Mouse (Mus musculus) midbrain, embryonic 10.5 days (tissue): ENCODE measurements around the gene Tmem144. TPM values are rescaled to one million over a fixed set of nuclear protein-coding genes. Genes with fewer than 3 reads are reported as not detected.
"Not testable (repeated sequence)": the region's sequence is repeated elsewhere in the genome, so short reads cannot be mapped to it uniquely, and the experiment has no call there.

Experiments
- DNase-seq: peaks from one replicate; pipeline ENCODE4 v3.0.0-alpha.2; 2017; ENCODE audit warnings: low spot score
- H3K27ac ChIP-seq: fragments of 300-500 bp; sonication (generic); replicated peaks from 2 replicates; pipeline ENCODE4 v1.5.1; 2016; ENCODE audit warnings: mild to moderate bottlenecking
- H3K27me3 ChIP-seq: fragments of 300-500 bp; sonication (generic); 2 replicates; pipeline ENCODE4 v1.6.1; 2016; ENCODE audit warnings: low read depth, mild to moderate bottlenecking; ENCODE audit not compliant: poor library complexity, severe bottlenecking
- H3K36me3 ChIP-seq: fragments of 300-500 bp; sonication (generic); 2 replicates; pipeline ENCODE4 v1.6.1; 2016; ENCODE audit warnings: mild to moderate bottlenecking, moderate library complexity
- H3K4me1 ChIP-seq: fragments of 300-500 bp; sonication (generic); 2 replicates; pipeline ENCODE4 v1.6.1; 2016
- H3K4me3 ChIP-seq: fragments of 300-500 bp; sonication (generic); 2 replicates; pipeline ENCODE4 v1.5.1; 2016; ENCODE audit warnings: mild to moderate bottlenecking, moderate library complexity
- H3K9me3 ChIP-seq: fragments of 300-500 bp; sonication (generic); replicated peaks from 2 replicates; pipeline ENCODE4 v1.6.1; 2016; ENCODE audit warnings: mild to moderate bottlenecking
- WGBS: fragments of 180-500 bp; shearing (Covaris S2); methylation state at CpG from one replicate; pipeline ENCODE4 v1.1.7; 2016; 5-methylcytosine and 5-hydroxymethylcytosine counted together
- polyA plus RNA-seq: library from polyadenylated mRNA; unstranded; fragments of >200 nt; fragmentation: Nextera tagmentation; extraction: Ambion mirVana; gene quantifications from 2 replicates; pipeline ENCODE4 v1.2.1, GENCODE M21; 2016

The Tmem144 gene
- polyA plus RNA-seq, 1 experiment from 2014 or later, result 2.7 TPM

DNA sequence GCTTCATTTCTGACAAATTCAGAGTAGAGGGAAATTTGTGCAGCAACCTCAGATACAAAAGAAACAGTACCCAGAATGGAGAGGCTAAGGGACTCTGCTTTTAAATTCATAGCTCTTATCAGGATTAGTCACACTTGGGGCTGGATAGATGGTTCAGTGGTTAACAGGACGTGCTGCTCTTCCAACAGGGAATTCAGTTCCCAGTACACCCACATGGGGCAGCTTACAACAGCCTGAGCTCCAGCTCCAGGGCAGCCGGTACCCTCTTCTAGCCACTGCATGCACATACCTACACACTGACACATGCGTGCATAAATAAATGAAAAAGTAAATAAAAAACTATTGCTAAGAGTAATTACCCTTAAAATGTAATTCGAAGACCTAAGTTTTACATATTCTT lies 36.3 kb downstream of the Tmem144 start:
- WGBS, result 79% methylated on average over 4 of the region's 4 CpGs

DNA sequence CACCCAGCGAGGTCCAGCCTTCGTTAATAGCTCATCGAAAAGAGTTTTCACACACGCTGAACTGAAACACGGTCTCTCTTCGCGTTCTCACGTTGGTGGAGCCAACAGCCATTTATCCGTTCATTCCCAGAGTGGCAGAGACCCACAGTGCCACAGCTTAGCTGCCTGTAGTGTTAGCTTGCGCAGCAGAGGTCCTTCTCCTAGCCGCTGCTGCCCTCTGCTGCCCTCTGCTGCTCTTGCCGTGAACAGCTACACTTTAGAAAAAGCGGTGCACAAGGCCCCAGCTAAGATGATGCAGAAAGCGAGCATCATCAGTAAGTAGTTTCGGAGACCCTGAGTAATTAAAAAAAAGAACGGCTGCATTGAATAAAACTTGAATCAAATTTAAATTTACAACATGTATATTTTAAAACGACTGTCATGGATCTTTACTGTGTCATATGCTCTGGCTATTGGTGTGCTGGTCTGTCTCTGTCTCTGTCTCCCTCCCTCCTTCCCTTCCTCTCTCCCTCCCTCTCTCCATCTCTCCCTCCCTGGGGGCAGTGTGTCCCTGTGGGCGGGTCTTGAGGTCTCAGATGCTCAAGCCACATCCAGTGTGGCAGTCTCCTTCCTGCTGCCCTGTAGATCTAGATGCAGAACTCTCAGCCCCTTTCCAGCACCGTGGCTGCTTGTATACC lies 38.6 kb downstream of the Tmem144 start:
- Histone ChIP-seq H3K27me3 (no peaks in the 10 kb centered on the region), H3K27ac (no peak overlapping the region)
- WGBS, result 32% methylated on average over 19 of the region's 19 CpGs

More for the DNA sequence above, 36.3 kb downstream of the Tmem144 start:
- Histone ChIP-seq H3K9me3 (no peaks in the 10 kb centered on the region), H3K4me1 (no peaks in the 10 kb centered on the region), H3K27ac (no peak overlapping the region), H3K27me3 (no peaks in the 10 kb centered on the region), H3K4me3 (no peak overlapping the region), H3K36me3 (no peaks in the 10 kb centered on the region)
- no peak for DNase-seq

DNA sequence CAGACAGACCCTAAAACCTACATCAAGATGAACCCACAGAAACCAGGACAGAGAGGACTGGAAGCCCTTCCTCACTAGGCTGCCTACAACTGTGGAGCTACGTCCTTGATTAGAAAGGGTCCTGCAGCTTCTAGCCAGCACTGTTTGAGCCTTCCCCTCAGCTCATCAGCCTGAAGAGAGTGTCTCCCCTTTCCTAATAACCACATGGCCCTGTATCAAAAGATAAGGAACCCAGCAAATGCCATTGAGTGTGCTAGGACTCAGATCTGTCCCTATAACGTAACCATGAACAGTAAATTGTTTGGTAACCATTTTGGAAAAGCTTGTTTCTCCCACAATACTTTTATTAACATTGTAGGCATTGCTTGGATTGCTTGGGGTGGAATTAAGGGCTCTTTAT lies 40.5 kb downstream of the Tmem144 start:
- Histone ChIP-seq H3K4me1 (no peaks in the 10 kb centered on the region), H3K9me3 (no peaks in the 10 kb centered on the region), H3K27me3 (no peaks in the 10 kb centered on the region), H3K27ac (no peak overlapping the region), H3K4me3 (no peak overlapping the region), H3K36me3 (no peaks in the 10 kb centered on the region)
- 78% methylated on average over 2 of the region's 2 CpGs for WGBS
- DNase-seq, result no peak

More for the DNA sequence above, 38.6 kb downstream of the Tmem144 start:
- Histone ChIP-seq H3K4me3 (no peak overlapping the region), H3K4me1 (no peaks in the 10 kb centered on the region), H3K36me3 (no peaks in the 10 kb centered on the region), H3K9me3 (no peaks in the 10 kb centered on the region)
- DNase-seq, result peak; percentile 78

DNA sequence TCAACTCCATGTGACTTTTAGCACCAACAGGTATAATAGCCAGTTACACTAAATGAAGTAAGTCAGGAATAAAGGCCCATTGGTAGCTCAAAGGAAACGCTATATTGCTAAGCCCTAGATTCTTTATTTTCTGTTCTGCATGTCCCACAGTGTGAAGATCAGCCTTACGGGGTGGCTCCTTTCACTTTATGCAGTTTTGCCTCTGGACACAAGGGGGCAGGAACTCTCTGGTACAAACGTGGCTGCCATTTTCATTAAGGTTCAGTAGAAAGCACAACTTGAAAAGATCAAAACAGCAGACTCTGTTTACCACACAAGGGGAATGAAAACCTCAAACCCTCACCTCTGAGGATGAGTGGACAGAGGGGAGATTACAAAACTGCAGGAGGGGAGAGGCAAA lies 40.9 kb downstream of the Tmem144 start:
- Histone ChIP-seq H3K4me1 (no peaks in the 10 kb centered on the region), H3K27ac (no peak overlapping the region), H3K4me3 (no peak overlapping the region), H3K27me3 (no peaks in the 10 kb centered on the region), H3K36me3 (no peaks in the 10 kb centered on the region), H3K9me3 (no peaks in the 10 kb centered on the region)
- WGBS, result 51% methylated on average over 3 of the region's 3 CpGs
- DNase-seq, result no peak

DNA sequence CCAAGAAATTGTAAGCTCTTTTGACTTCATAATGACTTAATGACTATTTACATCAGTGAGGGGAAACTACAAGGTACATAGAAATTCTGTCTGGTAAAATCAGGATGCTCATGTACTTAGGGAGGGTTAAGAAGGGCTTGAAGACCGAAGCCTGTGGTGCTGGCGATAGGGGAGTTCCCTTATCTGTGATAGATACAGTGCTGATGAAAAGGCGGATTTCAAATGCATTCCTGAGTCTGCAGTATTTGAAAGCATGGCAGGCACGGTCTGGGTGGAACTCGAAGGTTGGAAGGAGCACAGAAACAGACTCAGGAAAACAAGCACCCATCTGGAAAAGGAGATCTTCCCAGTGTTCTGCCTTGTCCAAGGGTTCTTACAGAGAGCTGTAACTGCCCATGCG lies 42.0 kb downstream of the Tmem144 start:
- no peak overlapping the region for H3K27ac ChIP-seq
- no peaks in the 10 kb centered on the region for H3K36me3 ChIP-seq
- H3K27me3 ChIP-seq, result no peaks in the 10 kb centered on the region
- no peaks in the 10 kb centered on the region for H3K9me3 ChIP-seq
- no peak overlapping the region for H3K4me3 ChIP-seq
- no peak for DNase-seq
- no peaks in the 10 kb centered on the region for H3K4me1 ChIP-seq
- 79% methylated on average over 6 of the region's 6 CpGs for WGBS

DNA sequence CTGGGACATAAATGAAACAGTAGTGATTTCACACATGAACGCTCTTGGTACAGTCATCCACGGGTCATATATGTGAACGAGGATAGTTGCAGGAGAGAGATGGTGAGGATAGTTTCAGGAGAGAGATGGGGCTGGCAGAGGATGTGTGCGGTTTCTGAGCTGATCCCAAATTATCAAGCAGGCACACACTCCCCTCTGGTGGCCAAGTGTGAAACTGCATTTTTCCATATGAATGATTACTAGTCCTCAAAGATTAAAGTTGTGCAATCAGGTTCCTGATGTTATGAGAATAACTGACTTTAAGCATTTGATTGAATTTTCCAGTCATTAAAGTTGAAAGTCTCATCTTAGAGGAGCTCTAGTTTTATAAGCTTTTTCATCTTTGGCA lies 43.4 kb downstream of the Tmem144 start:
- Histone ChIP-seq H3K9me3 (no peaks in the 10 kb centered on the region), H3K27ac (no peak overlapping the region), H3K4me3 (no peak overlapping the region), H3K4me1 (no peaks in the 10 kb centered on the region), H3K36me3 (no peaks in the 10 kb centered on the region), H3K27me3 (no peaks in the 10 kb centered on the region)
- peak; percentile 72 for DNase-seq
- WGBS, result 13% methylated on average over 4 of the region's 4 CpGs

DNA sequence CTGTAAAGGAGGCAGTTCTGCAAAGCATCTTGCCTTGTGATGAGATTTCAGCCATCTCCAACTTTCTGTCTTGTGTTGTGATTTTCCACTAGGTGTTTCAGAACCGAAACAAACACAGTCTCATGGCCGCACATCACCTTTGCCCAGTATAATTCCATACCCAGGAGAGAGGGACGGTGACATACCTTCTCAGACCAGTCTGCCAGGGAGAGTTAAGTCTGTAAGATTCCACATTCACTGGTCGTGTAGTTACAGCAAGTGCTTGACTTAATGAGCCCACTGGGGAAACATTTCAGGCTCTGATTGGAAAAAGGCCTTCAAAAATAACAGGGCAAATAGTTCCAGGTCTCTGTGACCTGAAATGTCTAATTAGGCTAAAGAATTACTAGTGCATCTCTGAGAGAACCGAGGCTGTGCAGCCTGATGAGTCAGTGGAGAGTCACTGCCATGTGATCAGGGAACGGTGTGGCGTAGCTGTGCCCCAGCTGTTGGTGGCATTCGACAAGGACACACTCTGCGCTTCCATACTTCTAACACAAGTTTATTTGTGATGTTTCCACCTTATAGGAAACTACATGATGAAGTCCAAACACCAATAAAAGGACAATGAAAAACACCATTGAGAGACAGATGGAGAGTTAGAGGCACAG lies 43.9 kb downstream of the Tmem144 start:
- Histone ChIP-seq H3K9me3 (no peaks in the 10 kb centered on the region), H3K36me3 (no peaks in the 10 kb centered on the region), H3K27ac (no peak overlapping the region), H3K4me3 (no peak overlapping the region), H3K4me1 (no peaks in the 10 kb centered on the region), H3K27me3 (no peaks in the 10 kb centered on the region)
- WGBS, result 84% methylated on average over 9 of the region's 9 CpGs
- DNase-seq, result no peak

DNA sequence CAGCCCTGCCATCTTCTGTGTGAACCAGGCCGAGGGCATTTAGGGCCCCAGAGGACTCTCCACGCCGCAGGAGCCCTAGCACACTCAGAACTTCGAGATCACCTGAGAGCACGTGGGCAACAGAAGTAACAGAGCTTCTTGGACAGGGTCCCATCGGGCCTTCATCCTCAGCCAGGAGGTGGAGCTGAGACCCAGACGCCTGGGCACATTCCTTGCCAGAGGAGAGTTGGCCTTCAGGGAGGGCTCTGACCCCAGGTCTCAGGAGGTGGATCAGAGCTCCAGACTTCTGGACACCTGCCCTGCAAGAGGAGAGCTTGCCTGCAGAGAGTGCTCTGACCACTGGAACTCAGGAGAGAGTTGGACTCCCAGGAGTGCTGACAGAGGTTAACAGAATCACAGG lies 51.8 kb downstream of the Tmem144 start:
- not testable (repeated sequence) for H3K9me3 ChIP-seq, H3K27ac ChIP-seq, H3K4me3 ChIP-seq, H3K4me1 ChIP-seq, DNase-seq, H3K36me3 ChIP-seq, H3K27me3 ChIP-seq
- WGBS, result 87% methylated on average over 7 of the region's 7 CpGs

DNA sequence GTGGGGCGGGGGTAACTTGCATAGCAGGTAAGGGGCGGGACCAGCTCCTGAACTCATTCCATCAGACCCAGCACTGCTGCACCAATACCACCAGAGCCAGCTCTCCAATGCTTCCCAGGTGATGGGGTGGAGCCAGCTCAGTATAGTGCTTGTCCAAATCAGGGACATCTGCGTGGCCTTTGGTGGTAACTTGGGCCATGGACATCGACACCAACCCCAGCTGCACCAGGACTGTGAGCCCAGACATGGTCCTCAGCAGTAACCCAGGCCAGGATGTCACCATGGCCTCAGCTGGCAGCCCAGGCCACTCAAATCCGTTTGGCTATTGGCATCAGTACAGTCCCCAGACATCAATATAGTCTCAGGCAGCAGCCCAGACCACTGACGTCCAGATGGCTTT lies 60.3 kb downstream of the Tmem144 start:
- no peak for DNase-seq
- Histone ChIP-seq H3K27me3 (no peaks in the 10 kb centered on the region), H3K9me3 (no peaks in the 10 kb centered on the region), H3K4me3 (no peak overlapping the region), H3K4me1 (no peaks in the 10 kb centered on the region), H3K27ac (no peak overlapping the region), H3K36me3 (no peaks in the 10 kb centered on the region)
- 81% methylated on average over 6 of the region's 6 CpGs for WGBS

DNA sequence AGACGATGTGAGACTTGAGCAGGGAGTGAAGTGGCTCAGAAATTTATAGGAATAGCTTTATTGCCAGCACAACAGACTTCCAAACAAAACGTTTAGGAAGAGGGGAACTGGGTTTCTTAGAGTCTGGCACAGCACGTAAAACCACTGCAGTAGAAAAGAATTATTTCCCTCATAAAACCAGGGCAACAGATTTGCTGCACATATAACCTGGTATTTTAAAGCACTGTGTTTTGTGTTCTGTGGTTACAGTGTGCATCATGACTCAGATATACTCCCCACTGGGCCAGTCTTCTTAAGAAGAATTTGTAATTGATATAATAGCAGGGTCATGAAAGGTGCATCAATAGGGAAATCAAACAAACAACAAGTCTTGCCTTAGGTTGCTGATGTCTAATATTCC lies 62.2 kb downstream of the Tmem144 start:
- no peak overlapping the region for H3K27ac ChIP-seq
- no peaks in the 10 kb centered on the region for H3K36me3 ChIP-seq
- no peaks in the 10 kb centered on the region for H3K9me3 ChIP-seq
- no peaks in the 10 kb centered on the region for H3K4me1 ChIP-seq
- WGBS, result 78% methylated on average over 3 of the region's 3 CpGs
- no peaks in the 10 kb centered on the region for H3K27me3 ChIP-seq
- no peak for DNase-seq
- no peak overlapping the region for H3K4me3 ChIP-seq

DNA sequence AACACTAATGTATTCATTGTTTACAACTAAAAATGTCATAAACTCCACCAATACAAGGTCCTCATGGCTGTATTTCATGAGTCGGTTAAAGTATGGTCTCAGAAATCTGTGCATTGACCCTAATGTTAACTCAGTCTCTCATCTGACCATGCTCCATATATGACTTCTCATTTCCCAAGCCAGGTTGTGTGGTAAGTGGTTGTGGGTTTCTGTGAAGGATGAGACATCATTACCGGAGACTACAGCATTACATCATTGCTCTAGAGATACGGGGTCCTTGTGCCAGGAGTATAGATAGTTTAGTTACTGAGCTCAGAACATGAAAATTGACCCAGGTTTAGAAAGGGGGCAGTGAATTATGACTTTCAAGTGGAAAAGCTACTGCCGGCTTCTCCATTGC lies 63.0 kb downstream of the Tmem144 start:
- no peak overlapping the region for H3K27ac ChIP-seq
- WGBS, result 87% methylated on average over 4 of the region's 4 CpGs

DNA sequence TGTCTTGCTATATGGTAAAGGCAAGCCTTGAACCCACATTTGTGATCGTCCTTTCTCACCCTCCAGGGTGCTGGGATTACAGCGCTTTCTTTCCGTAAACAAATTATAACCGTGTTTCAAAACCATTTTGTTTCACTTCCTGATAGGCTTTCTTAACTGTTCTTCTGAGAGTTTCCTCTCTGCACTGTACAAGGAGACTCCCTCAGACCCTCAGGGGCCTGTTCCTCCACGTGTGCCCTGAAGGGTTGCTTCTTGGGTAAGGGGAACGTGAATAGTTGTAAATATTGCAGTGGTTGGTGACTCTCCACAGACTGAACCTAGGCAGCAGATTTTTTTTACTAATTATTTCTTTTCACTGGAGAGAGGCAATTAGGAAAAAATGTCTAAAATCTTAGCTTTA lies 63.6 kb downstream of the Tmem144 start:
- Histone ChIP-seq H3K9me3 (no peaks in the 10 kb centered on the region), H3K4me1 (peaks cover 4% of the 10 kb centered on the region; the same call in 1 of the 2 replicates), H3K4me3 (no peak overlapping the region), H3K27me3 (peaks cover 5% of the 10 kb centered on the region; the same call in 1 of the 2 replicates), H3K27ac (no peak overlapping the region), H3K36me3 (no peaks in the 10 kb centered on the region)
- no peak for DNase-seq
- 83% methylated on average over 6 of the region's 6 CpGs for WGBS

More for the DNA sequence above, 63.0 kb downstream of the Tmem144 start:
- H3K27me3 ChIP-seq, result peaks cover 3% of the 10 kb centered on the region; the same call in 1 of the 2 replicates
- H3K36me3 ChIP-seq, result no peaks in the 10 kb centered on the region
- peaks cover 1% of the 10 kb centered on the region; the same call in 1 of the 2 replicates for H3K4me1 ChIP-seq
- no peak overlapping the region for H3K4me3 ChIP-seq
- no peak for DNase-seq
- no peaks in the 10 kb centered on the region for H3K9me3 ChIP-seq

DNA sequence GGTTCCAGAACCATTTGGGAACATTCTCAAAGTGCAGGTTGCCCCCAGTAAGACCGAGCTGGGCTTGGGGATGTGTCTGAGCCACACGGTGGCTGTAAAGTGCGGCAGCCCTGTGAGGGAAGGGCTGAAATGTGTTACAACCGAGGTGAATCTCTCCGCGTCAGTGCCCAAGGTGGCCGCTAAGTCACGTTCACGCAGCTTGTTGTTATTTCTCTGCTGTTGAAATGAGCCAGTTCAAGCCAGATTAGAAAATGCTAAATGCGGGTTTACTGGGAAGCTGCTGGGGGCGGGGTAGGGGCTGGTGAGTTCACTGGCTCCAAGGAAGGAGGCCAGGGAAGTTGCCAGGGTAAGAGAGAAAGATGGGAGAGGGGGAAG lies 68.2 kb downstream of the Tmem144 start:
- peak overlapping the region; percentile 28; the same call in 1 of the 2 replicates for H3K4me3 ChIP-seq
- H3K36me3 ChIP-seq, result no peaks in the 10 kb centered on the region
- H3K4me1 ChIP-seq, result peaks cover 4% of the 10 kb centered on the region; the same call in 1 of the 2 replicates
- 14% methylated on average over 11 of the region's 11 CpGs for WGBS
- H3K27ac ChIP-seq, result no peak overlapping the region
- H3K9me3 ChIP-seq, result no peaks in the 10 kb centered on the region
- DNase-seq, result no peak
- peaks cover 5% of the 10 kb centered on the region; the same call in 1 of the 2 replicates for H3K27me3 ChIP-seq
